Mouse (Mus musculus) thymus, postnatal 4 days (tissue): ENCODE results near the gene H3f3a.
"Not testable (repeated sequence)": the region's sequence is repeated elsewhere in the genome, so short reads cannot be mapped to it uniquely, and the experiment has no call there.

Source experiments
- DNase-seq: peaks from one replicate; pipeline ENCODE4 v3.0.0; 2021

H3f3a gene

GRCm38 (mm10) chr1:180813885-180814740 is at the start of gene H3f3a:
Gene H3f3a (minus strand): TSS chr1:180813943.
- peak; percentile 90 for DNase-seq

GRCm38 (mm10) chr1:180860030-180860429 is 46.3 kb upstream of the H3f3a start:
- no peak for DNase-seq

- DNase-seq, result no peak
These were observed 45.0 kb upstream of the H3f3a start for GRCm38 (mm10) chr1:180858763-180859162.

- peak; percentile 100 for DNase-seq
These were observed 36.9 kb upstream of the H3f3a start, which contains the start of gene Sde2 for GRCm38 (mm10) chr1:180850316-180851270. Gene Sde2 (plus strand): TSS chr1:180851127.

- DNase-seq, result peak; percentile 41
These were observed 36.1 kb upstream of the H3f3a start for GRCm38 (mm10) chr1:180849701-180850301.

- DNase-seq, result peak; percentile 69
These were observed 34.9 kb upstream of the H3f3a start for GRCm38 (mm10) chr1:180848511-180849241.

- peak; percentile 68 for DNase-seq
These were observed 34.4 kb upstream of the H3f3a start for GRCm38 (mm10) chr1:180848114-180848510.

DNA sequence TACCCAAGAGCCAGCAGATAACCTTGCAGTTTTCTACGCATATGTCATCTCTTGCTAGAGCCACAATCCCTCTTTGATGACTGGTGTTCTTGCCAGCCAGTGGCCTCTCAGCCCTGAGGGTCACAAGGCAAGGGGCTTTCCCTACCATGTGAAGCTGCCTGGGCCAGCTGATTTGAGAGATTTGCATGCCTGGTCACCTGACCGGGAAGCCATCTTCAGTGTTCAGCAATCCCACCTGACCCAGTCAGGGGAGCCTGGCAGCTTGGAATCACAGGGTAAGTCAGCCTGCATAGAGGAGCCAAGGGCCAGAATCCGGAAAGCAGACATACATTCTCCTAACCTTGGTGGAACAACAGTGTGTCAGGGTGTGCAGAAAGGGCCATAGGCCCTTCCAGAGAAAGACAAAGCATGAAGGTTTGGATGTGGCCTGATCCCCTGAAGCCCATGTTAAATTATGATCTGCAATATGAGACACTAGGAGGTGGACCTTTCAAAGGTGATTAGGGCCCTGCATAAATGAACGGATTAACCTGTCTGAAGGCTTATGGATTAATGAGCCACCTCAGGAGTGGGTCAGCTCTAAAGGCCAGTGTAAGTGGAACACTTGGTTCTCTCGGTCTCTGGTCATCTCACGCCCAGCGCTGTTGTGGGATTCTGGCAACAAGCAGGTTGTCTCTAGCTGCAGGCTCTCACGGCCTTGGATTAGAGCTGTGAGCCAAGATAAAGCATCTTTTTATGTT is 28.0 kb upstream of the H3f3a start:
- no peak for DNase-seq

GRCm38 (mm10) chr1:180839201-180839910 is 25.6 kb upstream of the H3f3a start:
- DNase-seq, result no peak

- DNase-seq, result no peak
These were observed 24.3 kb upstream of the H3f3a start for GRCm38 (mm10) chr1:180838014-180838413.

- DNase-seq, result no peak
These were observed 23.4 kb upstream of the H3f3a start for GRCm38 (mm10) chr1:180837186-180837585.

DNA sequence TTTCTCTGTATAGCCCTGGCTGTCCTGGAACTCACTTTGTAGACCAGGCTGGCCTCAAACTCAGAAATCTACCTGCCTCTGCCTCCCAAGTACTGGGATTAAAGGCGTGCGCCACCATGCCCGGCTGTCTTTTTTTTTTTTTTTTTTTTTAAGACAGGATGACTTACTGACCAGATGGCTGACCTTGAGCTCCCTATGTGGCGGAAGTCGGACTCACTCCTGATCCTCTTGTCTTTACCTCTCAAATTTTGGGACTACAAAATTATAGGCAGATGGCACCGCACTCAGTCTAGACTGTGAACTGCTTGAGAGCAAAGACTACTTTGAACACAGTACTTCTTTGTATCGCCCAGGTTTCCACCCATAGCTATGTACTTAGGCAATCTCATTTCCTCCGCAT is 22.7 kb upstream of the H3f3a start:
- not testable (repeated sequence) for DNase-seq

- DNase-seq, result no peak
These were observed 21.7 kb upstream of the H3f3a start for GRCm38 (mm10) chr1:180835273-180836015.

DNA sequence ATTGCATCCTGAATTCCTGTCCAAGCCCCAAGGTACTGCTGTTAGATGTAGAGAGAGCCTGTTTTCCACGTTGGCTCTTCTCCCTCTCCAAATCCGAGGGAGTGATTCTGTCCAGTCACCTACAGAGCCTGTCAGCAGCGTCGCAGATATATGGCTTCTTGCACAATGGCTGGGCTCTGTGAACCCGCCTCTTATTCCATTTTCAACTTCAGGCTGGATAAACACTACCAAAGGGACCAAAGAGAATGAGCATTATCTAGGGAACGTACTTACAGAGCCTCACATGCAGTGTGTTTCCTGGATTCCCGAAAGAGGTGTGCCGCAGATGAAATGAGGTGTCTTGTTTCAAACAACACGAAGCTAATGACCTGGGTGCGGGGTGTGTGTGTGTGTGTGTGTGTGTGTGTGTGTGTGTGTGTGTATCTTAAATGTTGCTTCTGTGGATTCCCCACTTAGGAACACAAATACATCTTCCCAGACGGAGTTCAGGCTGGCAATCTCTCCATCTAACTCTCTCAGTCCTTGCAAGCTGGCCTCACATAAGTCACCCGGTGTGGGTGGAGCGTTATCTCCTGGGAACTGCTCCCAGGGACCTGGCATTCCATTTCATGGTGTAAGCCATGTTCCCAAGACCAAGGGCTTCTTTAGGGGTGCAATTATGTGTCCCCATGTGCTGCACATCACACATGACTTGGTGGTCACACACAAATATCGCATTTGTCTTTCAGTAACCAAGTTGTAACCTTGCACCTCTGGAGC is 17.0 kb upstream of the H3f3a start:
- DNase-seq, result no peak

DNA sequence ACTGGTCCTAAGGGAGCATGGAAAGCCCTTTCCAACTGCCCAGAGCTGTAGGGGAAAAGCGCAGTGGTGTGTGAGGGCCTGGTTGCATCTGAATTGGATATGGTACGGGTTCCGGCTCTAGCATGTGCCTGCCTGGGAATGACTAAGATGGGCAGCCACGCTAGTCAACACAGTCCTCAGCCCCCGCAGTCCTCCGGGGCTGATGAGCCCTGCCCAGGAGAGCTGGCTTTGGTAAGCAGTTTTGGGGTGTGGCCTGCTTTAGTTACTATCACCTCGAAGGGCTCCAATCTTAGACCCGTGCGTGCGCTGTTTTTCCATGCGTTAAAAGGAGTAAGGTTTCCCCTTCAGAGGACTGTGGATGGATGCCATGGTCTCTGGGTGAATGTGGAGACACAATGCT is 16.4 kb upstream of the H3f3a start:
- no peak for DNase-seq

- no peak for DNase-seq
These were observed 16.0 kb upstream of the H3f3a start for GRCm38 (mm10) chr1:180829775-180830174.

DNA sequence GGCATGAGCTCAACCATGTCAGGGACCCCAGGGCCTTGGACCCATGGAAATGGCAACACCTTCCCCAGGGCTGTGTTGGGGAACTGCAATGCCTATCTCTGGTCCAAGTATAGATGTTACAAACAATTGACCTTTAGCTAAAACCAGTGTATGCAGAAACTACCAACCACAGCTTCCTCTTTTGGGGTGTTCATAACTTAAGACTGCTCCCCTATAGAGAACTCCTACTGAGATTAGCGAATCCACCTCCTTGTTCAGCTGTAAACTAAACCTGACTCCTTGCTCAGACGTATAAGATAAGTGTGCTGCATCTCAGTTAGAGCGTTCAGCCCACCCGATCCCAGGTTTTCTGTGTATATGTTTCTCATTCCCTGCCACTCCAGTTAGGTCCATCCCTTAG is 12.9 kb upstream of the H3f3a start:
- no peak for DNase-seq

GRCm38 (mm10) chr1:180824721-180825120 is 11.0 kb upstream of the H3f3a start:
- DNase-seq, result peak; percentile 73

DNA sequence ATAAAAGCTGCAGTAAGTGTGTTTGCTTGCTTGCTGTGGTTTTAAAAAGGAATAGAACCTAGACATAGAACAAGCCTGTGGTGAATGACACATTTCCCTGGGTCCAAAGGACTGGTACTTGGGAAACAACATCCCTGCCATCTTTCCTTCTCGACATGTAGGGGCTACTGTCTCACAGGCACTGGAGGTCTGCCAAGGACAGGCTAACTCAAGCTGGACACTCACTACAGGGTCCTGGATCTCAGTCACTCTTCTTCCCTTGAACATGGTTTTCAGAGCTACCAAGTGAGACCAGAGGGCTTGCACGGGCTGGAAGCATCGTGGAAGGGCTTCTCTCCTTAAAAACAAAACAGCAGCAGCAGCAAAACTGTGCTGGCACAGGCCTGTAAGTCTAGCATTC is 10.0 kb upstream of the H3f3a start:
- DNase-seq, result no peak
